Mouse (Mus musculus): ENCODE results near the gene Dhx16.

DNA sequence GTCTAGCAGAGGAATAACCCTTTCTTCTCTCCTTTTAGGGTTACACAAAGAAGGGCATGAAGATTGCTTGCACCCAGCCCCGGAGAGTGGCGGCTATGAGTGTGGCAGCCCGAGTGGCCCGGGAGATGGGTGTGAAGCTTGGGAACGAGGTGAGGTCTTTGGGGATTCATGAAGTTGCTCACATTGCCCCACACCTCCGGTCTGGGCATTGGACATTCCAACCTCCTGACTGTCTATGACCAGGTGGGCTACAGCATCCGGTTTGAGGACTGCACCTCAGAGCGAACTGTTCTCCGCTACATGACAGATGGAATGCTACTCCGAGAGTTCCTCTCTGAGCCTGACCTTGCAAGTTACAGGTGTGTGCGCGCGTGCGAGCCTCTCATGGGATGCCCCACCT, 4.2 kb downstream of the Dhx16 start:
- TF ChIP-seq CTCF (IDR thresholded peaks at IDR 0.05; ENCODE audit: low read depth) (no peak), EP300 (optimal IDR thresholded peaks at IDR 0.05) (no peak)
